Mouse (Mus musculus) intestine, embryonic 15.5 days (tissue): Measurements from ENCODE around the gene Acin1. TPM values are rescaled to one million over a fixed set of nuclear protein-coding genes. Genes with fewer than 3 reads are reported as not detected.

Source experiments
- ATAC-seq: fragments of 200-750 bp; cut with Nextera tagmentation; 2 replicates; pipeline ENCODE4 v1.8.0; 2017; ENCODE audit warnings: moderate TSS enrichment, moderate library complexity
- H3K27ac ChIP-seq: fragments of 300-500 bp; sonication (generic); 2 replicates; pipeline ENCODE4 v1.5.1; 2015; ENCODE audit warnings: mild to moderate bottlenecking, inconsistent platforms
- H3K27me3 ChIP-seq: fragments of 300-500 bp; sonication (generic); replicated peaks from 2 replicates; pipeline ENCODE4 v1.6.1; 2015; ENCODE audit warnings: inconsistent platforms
- H3K36me3 ChIP-seq: fragments of 300-500 bp; sonication (generic); 2 replicates; pipeline ENCODE4 v1.6.1; 2015; ENCODE audit warnings: inconsistent platforms
- H3K4me1 ChIP-seq: fragments of 300-500 bp; sonication (generic); replicated peaks from 2 replicates; pipeline ENCODE4 v1.6.1; 2015; ENCODE audit warnings: inconsistent platforms
- H3K4me2 ChIP-seq: fragments of 300-500 bp; sonication (generic); replicated peaks from 2 replicates; pipeline ENCODE4 v1.6.1; 2015; ENCODE audit warnings: mild to moderate bottlenecking, inconsistent platforms
- H3K4me3 ChIP-seq: fragments of 300-500 bp; sonication (generic); replicated peaks from 2 replicates; pipeline ENCODE4 v1.5.1; 2015; ENCODE audit warnings: inconsistent platforms
- H3K9ac ChIP-seq: fragments of 300-500 bp; sonication (generic); 2 replicates; pipeline ENCODE4 v1.6.1; 2015; ENCODE audit warnings: inconsistent platforms
- H3K9me3 ChIP-seq: fragments of 300-500 bp; sonication (generic); 2 replicates; pipeline ENCODE4 v1.6.1; 2016; ENCODE audit warnings: inconsistent platforms
- WGBS: fragments of 180-500 bp; shearing (Covaris S2); methylation state at CpG from one replicate; pipeline ENCODE4 v1.1.7; 2015; 5-methylcytosine and 5-hydroxymethylcytosine counted together
- polyA plus RNA-seq: library from polyadenylated mRNA; unstranded; fragments of >200 nt; fragmentation: Nextera tagmentation; extraction: Ambion mirVana; gene quantifications from 2 replicates; pipeline ENCODE4 v1.2.1, GENCODE M21; 2015

Gene Acin1
- polyA plus RNA-seq, 1 experiment from 2014 or later = 107 TPM

DNA sequence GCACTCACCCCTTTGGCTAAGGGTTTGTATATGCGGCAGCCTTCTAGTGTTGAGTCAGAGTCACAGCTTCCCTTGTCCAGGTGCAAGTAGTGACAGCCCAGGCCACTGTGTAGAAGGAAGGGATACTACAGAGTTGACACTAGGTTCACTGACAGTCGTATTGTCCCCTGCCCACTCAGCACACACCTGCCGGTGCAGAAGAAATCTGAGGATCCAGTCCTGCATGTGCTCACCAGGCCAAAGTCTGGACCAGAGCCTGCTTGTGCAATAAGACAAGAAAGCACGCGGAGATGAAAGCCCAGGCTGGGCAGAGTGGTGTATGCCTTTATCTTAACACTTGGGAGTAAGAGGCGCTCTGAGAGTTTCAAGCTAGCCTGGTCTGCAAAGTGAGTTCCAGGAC, 8.3 kb upstream of the Acin1 start:
- Histone ChIP-seq H3K36me3 (peaks cover 12% of the 10 kb centered on the region; the same call in 1 of the 2 replicates), H3K9me3 (no peaks in the 10 kb centered on the region), H3K4me1 (no peaks in the 10 kb centered on the region), H3K27me3 (no peaks in the 10 kb centered on the region), H3K9ac (no peak overlapping the region), H3K4me2 (no peak overlapping the region), H3K4me3 (no peak overlapping the region), H3K27ac (no peak overlapping the region; the same call in 1 of the 2 replicates)
- peak; percentile 86 for ATAC-seq
- 56% methylated on average over 6 of the region's 6 CpGs for WGBS

DNA sequence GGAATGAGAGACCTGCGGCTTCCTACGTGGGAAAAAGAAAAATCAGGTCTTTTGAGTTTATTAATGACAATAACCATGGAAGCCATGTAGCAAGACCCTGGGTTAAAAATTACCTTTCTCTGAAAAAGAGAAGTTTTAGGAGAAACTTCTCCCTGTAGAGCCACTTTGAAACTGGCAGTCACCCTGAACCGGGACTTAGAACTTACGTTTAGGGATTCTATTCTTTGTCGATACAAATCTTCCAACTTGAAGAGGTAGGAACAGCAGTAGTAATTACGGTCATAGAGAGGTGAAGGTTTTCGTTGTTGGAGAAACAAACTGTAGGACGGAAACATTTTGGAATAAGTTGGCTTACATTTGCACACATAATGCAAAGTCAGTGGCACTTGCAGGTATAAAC, 520 bp upstream of the Acin1 start:
- Histone ChIP-seq H3K27ac (peak overlapping the region; percentile 97), H3K9me3 (no peaks in the 10 kb centered on the region), H3K4me2 (peak overlapping the region; percentile 61), H3K27me3 (no peaks in the 10 kb centered on the region), H3K36me3 (peaks cover 4% of the 10 kb centered on the region; the same call in 1 of the 2 replicates), H3K9ac (peak overlapping the region; percentile 65), H3K4me1 (peaks cover 9% of the 10 kb centered on the region; the same call in 1 of the 2 replicates), H3K4me3 (peak overlapping the region; percentile 82)
- 3% methylated on average over 8 of the region's 8 CpGs for WGBS
- no peak for ATAC-seq

- under 1% methylated on average over 39 of the region's 41 CpGs for WGBS
- Histone ChIP-seq H3K27me3 (no peaks in the 10 kb centered on the region), H3K36me3 (peaks cover 4% of the 10 kb centered on the region; the same call in 1 of the 2 replicates), H3K4me2 (peak within 1 kb of the TSS; percentile 72), H3K27ac (peak within 1 kb of the TSS; percentile 97), H3K4me1 (peaks cover 9% of the 10 kb centered on the region; the same call in 1 of the 2 replicates), H3K9me3 (no peaks in the 10 kb centered on the region), H3K4me3 (peak within 1 kb of the TSS; percentile 82), H3K9ac (peak within 1 kb of the TSS; percentile 96)
- peak; percentile 79 for ATAC-seq
These were observed 639 bp downstream of the Acin1 start, which contains the start of gene 1700123O20Rik for GRCm38 (mm10) chr14:54686063-54686521. Gene 1700123O20Rik (plus strand): TSS chr14:54686216.

- 8% methylated on average over 8 of the region's 8 CpGs for WGBS
- H3K27me3 ChIP-seq = no peaks in the 10 kb centered on the region
- H3K4me2 ChIP-seq = peak overlapping the region; percentile 72
- peak overlapping the region; percentile 82 for H3K4me3 ChIP-seq
- no peaks in the 10 kb centered on the region for H3K9me3 ChIP-seq
- 0 out of 2 replicates have a peak, but pooled peaks cover 4% of the 10 kb centered on the region for H3K36me3 ChIP-seq
- no peak for ATAC-seq
- peak overlapping the region; percentile 96 for H3K9ac ChIP-seq
- H3K4me1 ChIP-seq = peaks cover 9% of the 10 kb centered on the region; the same call in 1 of the 2 replicates
- H3K27ac ChIP-seq = peak overlapping the region; percentile 97
These were observed 1.3 kb downstream of the Acin1 start for GRCm38 (mm10) chr14:54685471-54685870.

GRCm38 (mm10) chr14:54682396-54682795, 4.3 kb downstream of the Acin1 start:
- H3K4me3 ChIP-seq = no peak overlapping the region
- no peak overlapping the region for H3K9ac ChIP-seq
- no peak overlapping the region for H3K27ac ChIP-seq
- WGBS = 91% methylated on average over 3 of the region's 3 CpGs
- no peaks in the 10 kb centered on the region for H3K9me3 ChIP-seq
- peaks cover 3% of the 10 kb centered on the region; the same call in 1 of the 2 replicates for H3K4me1 ChIP-seq
- H3K4me2 ChIP-seq = no peak overlapping the region
- peaks cover 8% of the 10 kb centered on the region; the same call in 1 of the 2 replicates for H3K36me3 ChIP-seq
- H3K27me3 ChIP-seq = no peaks in the 10 kb centered on the region
- no peak for ATAC-seq

DNA sequence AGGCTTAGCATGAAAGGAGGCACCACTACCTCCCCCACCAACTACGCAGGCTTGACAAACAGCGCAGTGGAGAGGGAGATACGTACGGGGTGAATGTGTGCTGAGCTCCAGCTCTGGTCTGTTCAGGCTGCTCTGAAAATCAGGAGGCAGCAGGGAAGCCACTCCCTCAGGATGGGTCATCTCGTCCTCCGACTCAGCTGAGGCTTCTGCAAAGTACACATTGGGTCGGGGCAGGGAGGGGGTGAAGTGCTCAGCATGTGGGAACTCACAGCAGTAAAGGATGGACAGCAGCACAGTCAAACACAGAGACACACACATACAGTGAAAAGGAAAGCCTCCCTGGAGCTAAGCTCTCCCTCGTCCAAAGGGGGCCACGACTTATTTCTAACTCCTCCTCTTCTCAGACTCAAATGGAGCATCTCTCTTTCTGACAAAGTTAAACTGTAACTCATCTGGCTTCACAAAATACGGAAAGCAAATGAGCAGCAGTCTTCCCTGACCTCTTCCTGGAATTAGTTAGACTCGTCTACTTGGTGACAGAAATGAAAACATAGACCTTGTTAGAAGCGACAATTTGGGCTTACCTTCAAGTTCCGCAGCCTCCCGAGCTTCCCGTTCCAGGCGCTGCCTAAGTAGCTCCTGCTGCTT, 8.0 kb downstream of the Acin1 start:
- Histone ChIP-seq H3K9ac (no peak overlapping the region), H3K4me1 (no peaks in the 10 kb centered on the region), H3K4me2 (no peak overlapping the region), H3K4me3 (no peak overlapping the region), H3K36me3 (peaks cover 20% of the 10 kb centered on the region; the same call in 1 of the 2 replicates), H3K27me3 (no peaks in the 10 kb centered on the region), H3K9me3 (no peaks in the 10 kb centered on the region), H3K27ac (no peak overlapping the region)
- ATAC-seq = no peak
- 79% methylated on average over 16 of the region's 16 CpGs for WGBS

- H3K9me3 ChIP-seq = no peaks in the 10 kb centered on the region
- H3K27me3 ChIP-seq = no peaks in the 10 kb centered on the region
- no peak overlapping the region for H3K4me2 ChIP-seq
- H3K27ac ChIP-seq = no peak overlapping the region
- peaks cover 26% of the 10 kb centered on the region for H3K36me3 ChIP-seq
- no peak overlapping the region for H3K9ac ChIP-seq
- no peak overlapping the region for H3K4me3 ChIP-seq
- no peaks in the 10 kb centered on the region for H3K4me1 ChIP-seq
- no peak for ATAC-seq
- WGBS = 85% methylated on average over 5 of the region's 5 CpGs
These were observed 10.4 kb downstream of the Acin1 start for GRCm38 (mm10) chr14:54676290-54676689.

DNA sequence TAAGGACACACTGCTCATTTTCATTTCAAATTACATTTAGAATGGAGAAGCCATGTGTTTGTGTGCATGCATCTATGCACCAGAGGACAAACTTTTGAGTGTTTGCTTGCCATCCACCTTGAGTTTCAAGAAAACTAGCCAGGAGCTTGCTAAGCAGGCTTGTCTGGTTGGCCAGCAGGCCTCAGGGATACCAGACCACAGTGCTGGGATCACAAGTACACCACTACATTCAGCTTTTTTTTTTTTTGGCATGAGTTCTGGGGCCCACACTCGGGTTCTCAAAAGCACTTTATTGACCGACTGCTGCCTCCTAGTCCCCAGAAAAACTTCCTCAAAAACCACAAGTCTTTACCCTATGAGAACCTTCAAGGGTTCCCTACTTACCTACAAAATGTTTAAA, 12.4 kb downstream of the Acin1 start:
- WGBS = 69% methylated on average over 2 of the region's 2 CpGs
- H3K4me3 ChIP-seq = no peak overlapping the region
- no peaks in the 10 kb centered on the region for H3K27me3 ChIP-seq
- no peaks in the 10 kb centered on the region for H3K4me1 ChIP-seq
- ATAC-seq = no peak
- no peaks in the 10 kb centered on the region for H3K9me3 ChIP-seq
- no peak overlapping the region for H3K9ac ChIP-seq
- peaks cover 26% of the 10 kb centered on the region for H3K36me3 ChIP-seq
- H3K4me2 ChIP-seq = no peak overlapping the region
- H3K27ac ChIP-seq = no peak overlapping the region

DNA sequence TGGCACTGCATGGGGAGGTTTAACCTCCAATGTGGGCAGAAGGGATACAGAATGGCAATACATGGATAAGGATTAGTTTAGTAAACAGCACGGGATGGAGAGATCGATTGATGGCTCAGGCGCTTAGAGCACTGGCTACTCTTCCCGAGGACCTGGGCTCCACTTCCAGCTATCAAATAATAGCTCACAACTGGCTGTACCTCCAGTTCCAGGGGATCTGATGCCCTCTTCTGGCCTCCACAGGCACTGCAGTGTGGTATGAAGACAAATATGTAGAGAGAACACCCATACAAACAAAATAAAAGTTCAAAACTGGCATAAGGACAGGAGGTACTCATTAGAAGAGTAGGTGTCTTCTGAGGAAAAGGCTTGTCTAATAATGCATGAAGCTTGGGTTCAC, 17.4 kb downstream of the Acin1 start:
- no peaks in the 10 kb centered on the region for H3K4me1 ChIP-seq
- no peak for ATAC-seq
- no peak overlapping the region for H3K27ac ChIP-seq
- no peak overlapping the region for H3K4me3 ChIP-seq
- no peak overlapping the region for H3K9ac ChIP-seq
- 75% methylated on average over 4 of the region's 4 CpGs for WGBS
- no peaks in the 10 kb centered on the region for H3K27me3 ChIP-seq
- no peaks in the 10 kb centered on the region for H3K9me3 ChIP-seq
- H3K36me3 ChIP-seq = peaks cover 30% of the 10 kb centered on the region
- no peak overlapping the region for H3K4me2 ChIP-seq

- no peak overlapping the region for H3K27ac ChIP-seq
- H3K4me1 ChIP-seq = no peaks in the 10 kb centered on the region
- H3K4me3 ChIP-seq = no peak overlapping the region
- ATAC-seq = no peak
- no peaks in the 10 kb centered on the region for H3K9me3 ChIP-seq
- peaks cover 57% of the 10 kb centered on the region for H3K36me3 ChIP-seq
- WGBS = 91% methylated on average over 10 of the region's 10 CpGs
- H3K9ac ChIP-seq = no peak overlapping the region
- H3K4me2 ChIP-seq = no peak overlapping the region
- no peaks in the 10 kb centered on the region for H3K27me3 ChIP-seq
These were observed 22.1 kb downstream of the Acin1 start for GRCm38 (mm10) chr14:54664477-54665222.

- H3K9ac ChIP-seq = no peak overlapping the region
- no peak overlapping the region for H3K27ac ChIP-seq
- H3K27me3 ChIP-seq = no peaks in the 10 kb centered on the region
- no peaks in the 10 kb centered on the region for H3K4me1 ChIP-seq
- WGBS = 88% methylated on average over 2 of the region's 2 CpGs
- no peak for ATAC-seq
- no peaks in the 10 kb centered on the region for H3K9me3 ChIP-seq
- no peak overlapping the region for H3K4me2 ChIP-seq
- no peak overlapping the region for H3K4me3 ChIP-seq
- H3K36me3 ChIP-seq = peaks cover 62% of the 10 kb centered on the region
These were observed 26.7 kb downstream of the Acin1 start for GRCm38 (mm10) chr14:54660009-54660408.

DNA sequence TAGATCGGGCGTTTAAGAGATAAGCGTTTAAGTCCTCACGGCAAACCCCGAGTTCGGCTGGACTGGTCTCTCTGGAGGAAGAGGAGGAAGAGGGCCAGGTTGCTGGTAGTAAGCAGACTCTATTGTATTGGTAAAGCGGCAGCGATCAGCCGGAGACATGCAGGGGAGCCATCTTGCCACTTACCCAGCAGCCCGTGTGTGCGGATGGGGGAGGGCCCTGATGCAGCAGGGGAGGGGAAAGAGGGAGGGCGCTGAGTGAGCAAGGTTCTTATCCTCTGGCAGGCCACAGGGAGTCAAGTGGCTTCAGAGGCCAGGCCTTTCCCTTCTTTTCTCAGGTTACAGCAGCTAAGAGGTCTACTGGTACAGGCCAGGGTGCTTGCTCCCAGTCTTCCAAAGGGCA, 33.2 kb downstream of the Acin1 start:
- peak overlapping the region; percentile 66 for H3K4me3 ChIP-seq
- peak; percentile 91 for ATAC-seq
- peak overlapping the region; percentile 65 for H3K9ac ChIP-seq
- WGBS = under 1% methylated on average over 12 of the region's 12 CpGs
- H3K9me3 ChIP-seq = no peaks in the 10 kb centered on the region
- no peaks in the 10 kb centered on the region for H3K27me3 ChIP-seq
- peaks cover 45% of the 10 kb centered on the region for H3K36me3 ChIP-seq
- H3K4me1 ChIP-seq = peaks cover 24% of the 10 kb centered on the region
- H3K4me2 ChIP-seq = peak overlapping the region; percentile 62
- peak overlapping the region; percentile 77 for H3K27ac ChIP-seq
